Mouse (Mus musculus) right cerebral cortex, adult 18-20 months (tissue): Measurements from ENCODE around the gene Elmod3.

Experiments used
- DNase-seq: peaks from one replicate; pipeline ENCODE4 v3.0.0; 2022; ENCODE audit warnings: mixed read lengths

The Elmod3 gene

DNA sequence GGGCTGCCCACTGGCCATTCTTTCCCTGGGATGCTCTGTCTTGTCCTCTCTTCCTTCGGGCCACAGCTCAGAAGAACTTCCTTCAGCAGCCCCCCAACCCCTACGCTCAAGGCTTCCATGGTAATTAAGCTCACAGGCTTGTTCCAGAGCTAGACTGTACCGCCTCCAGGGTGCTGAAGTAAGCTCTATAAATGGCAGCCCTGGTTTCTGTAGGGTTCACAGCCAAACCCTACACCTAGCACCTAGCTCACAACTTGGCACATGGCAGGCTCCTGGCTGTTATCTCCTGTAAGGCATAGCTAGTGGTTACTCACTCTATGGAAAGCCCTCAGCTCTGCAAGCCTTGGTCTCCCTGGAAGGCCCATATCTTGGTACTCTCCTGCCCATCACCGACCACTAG lies 65.6 kb downstream of the Elmod3 start:
- DNase-seq, result peak; percentile 44

DNA sequence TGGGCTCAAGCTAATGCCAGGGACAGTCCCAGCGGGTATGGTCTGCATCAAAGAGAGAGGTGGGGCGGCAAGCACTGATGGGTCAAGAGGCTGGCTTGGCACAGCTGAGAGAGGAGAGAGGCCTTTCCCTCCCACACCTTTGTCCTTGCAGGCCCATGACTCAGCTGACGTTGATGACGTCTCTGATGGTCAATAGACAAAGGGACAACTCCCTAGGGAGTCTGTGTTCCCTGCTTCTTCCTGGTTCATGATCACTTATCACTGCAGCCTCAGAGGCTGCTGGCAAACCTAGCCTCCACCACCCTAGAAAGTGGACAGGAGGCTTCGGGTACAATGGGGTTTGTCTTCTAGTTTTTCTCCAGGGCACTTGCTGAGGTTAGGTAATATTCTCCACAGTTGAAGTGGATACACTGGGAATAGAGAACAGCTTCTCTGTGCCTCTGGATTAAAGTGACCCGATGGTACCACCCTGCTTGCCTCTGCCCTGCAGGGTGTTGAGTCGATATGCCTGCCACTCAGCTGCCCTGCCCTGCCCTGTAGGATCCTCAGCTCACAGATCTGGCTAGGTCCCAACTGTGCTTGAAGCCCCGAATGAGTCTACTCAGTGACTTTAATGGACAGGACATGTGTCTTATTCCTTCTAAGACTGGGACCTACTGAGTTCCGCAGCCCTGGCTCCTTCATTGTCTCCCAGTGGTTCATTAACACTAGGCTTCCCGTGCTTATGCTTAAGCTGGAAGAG lies 69.6 kb downstream of the Elmod3 start:
- no peak for DNase-seq

- no peak for DNase-seq
Observed at GRCm38 (mm10) chr6:72527070-72527469, 71.1 kb downstream of the Elmod3 start.

GRCm38 (mm10) chr6:72524160-72524559 lies 74.1 kb downstream of the Elmod3 start:
- no peak for DNase-seq

GRCm38 (mm10) chr6:72523222-72523621 lies 75.0 kb downstream of the Elmod3 start:
- DNase-seq, result no peak

DNA sequence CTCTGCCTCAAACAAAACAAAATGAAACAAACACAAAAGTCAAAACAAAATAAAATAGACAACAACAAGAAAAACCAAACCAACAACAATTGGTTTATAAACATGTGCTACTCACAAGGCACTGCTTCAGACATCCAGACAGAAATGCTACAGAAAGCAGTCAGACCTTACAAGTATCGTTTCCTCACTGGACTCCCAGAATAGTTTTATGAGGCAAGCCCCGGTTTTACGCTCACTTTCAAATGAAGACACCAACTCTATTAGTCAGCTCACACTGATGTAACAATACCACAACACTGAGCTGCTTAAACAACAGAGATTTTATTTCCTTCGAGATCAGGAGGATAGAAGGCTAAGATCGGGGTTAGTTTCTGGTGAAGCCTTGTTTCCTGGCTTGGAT lies 75.9 kb downstream of the Elmod3 start:
- DNase-seq, result no peak

GRCm38 (mm10) chr6:72521607-72522006 lies 76.6 kb downstream of the Elmod3 start, which contains the start of gene Sh2d6:
Sh2d6 (minus strand) TSS chr6:72521707.
- no peak for DNase-seq

GRCm38 (mm10) chr6:72520904-72521303 lies 77.3 kb downstream of the Elmod3 start:
- no peak for DNase-seq

DNA sequence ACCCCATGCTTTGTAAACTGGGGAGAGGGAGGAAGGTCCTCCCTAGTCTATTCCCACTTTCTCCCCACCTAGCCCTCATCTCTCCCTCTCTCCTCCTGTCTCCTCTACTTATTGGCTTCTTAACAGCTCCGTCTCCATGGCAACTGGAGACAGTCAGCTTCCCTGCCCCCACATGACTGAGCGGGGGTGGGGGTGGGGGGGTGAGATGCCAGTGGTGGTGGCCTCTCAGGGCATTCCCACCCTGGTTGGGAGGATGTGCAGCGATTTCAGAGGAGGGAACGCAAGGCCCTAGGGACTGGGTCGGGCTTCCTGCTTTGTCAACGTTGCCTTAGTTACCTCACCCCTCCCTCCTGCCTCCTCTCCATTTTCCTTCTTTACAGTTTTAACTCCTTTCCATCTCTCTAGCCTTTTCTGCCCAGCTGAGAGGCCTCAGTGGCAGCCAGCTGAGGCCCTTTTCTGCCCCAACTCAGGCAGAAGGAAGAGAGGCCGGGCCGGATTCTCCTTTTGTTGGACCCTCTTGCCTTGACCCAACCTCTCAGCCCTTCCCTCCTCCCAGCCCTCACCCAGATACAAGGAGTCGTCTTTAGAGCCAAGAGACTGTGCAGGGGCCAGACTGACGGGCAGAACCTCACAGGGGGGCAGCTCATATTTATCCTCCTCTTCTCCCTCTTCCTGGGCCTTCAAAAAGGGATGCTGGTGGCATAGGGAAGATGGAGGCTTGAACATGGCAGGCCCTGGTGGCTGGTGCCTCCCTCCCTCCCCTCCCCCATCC lies 78.1 kb downstream of the Elmod3 start:
- DNase-seq, result peak; percentile 55

GRCm38 (mm10) chr6:72519303-72519702 lies 78.9 kb downstream of the Elmod3 start:
- DNase-seq, result no peak

GRCm38 (mm10) chr6:72518842-72519241 lies 79.4 kb downstream of the Elmod3 start:
- DNase-seq, result no peak
